Mouse (Mus musculus) E14TG2a.4 (cell line): Measurements from ENCODE around the gene Boc.

Experiments
- CTCF ChIP-seq: conservative IDR thresholded peaks from 2 replicates; pipeline ENCODE4 v1.5.1; 2014; ENCODE audit warnings: low read length
- NANOG ChIP-seq: IDR thresholded peaks from 2 replicates; pipeline ENCODE4 v1.6.1; 2014; ENCODE audit warnings: borderline replicate concordance, low read length, mixed read lengths
- POU5F1 ChIP-seq: IDR thresholded peaks from 2 replicates; pipeline ENCODE4 v1.6.1; 2014; ENCODE audit warnings: low read length, borderline replicate concordance

- no peak for TF ChIP-seq CTCF
- no peak for TF ChIP-seq POU5F1
- TF ChIP-seq NANOG = no peak
Observed at GRCm38 (mm10) chr16:44491051-44491450, 67.6 kb downstream of the Boc start.
